Mouse (Mus musculus) layer of hippocampus, postnatal 10 days (tissue): ENCODE data around the gene Traf3. TPM values are rescaled to one million over a fixed set of nuclear protein-coding genes. Genes with fewer than 3 reads are reported as not detected.

Experiments
- DNase-seq, 2 experiments: peaks; one replicate each; pipeline ENCODE4 v3.0.0; 2021; ENCODE audit warnings: low spot score in 2 of 2
- total RNA-seq, 2 experiments: library from RNA; stranded (reverse); gene quantifications; 2 replicates each; pipeline ENCODE4 v1.2.3; 2021

The Traf3 gene
- total RNA-seq, 2 experiments from 2014 or later, result 94.1 to 99.9 TPM

GRCm38 (mm10) chr12:111152981-111153710 lies 13.0 kb upstream of the Traf3 start:
- DNase-seq, result no peak

GRCm38 (mm10) chr12:111153946-111154345 lies 12.2 kb upstream of the Traf3 start:
- DNase-seq, result no peak

GRCm38 (mm10) chr12:111154641-111155040 lies 11.5 kb upstream of the Traf3 start:
- DNase-seq, result no peak

- DNase-seq, result no peak
Observed at GRCm38 (mm10) chr12:111155756-111156155, 10.4 kb upstream of the Traf3 start.

GRCm38 (mm10) chr12:111159659-111160428 lies 6.3 kb upstream of the Traf3 start:
- DNase-seq, result no peak

- DNase-seq, result no peak
Observed at GRCm38 (mm10) chr12:111160871-111161270, 5.3 kb upstream of the Traf3 start.

- DNase-seq, result no peak
Observed at GRCm38 (mm10) chr12:111161943-111162311, 4.2 kb upstream of the Traf3 start.

- peak; percentile 42 to 61 for DNase-seq
Observed at GRCm38 (mm10) chr12:111162312-111163061, 3.7 kb upstream of the Traf3 start.

GRCm38 (mm10) chr12:111164310-111164751 lies 1.8 kb upstream of the Traf3 start:
- DNase-seq, result peak; percentile 89 to 91

GRCm38 (mm10) chr12:111165146-111165812 lies 891 bp upstream of the Traf3 start:
- DNase-seq, result peak; percentile 40 to 51

GRCm38 (mm10) chr12:111166681-111167289 lies 615 bp downstream of the Traf3 start:
- peak in 1 of 2 experiments; percentile 57 for DNase-seq

GRCm38 (mm10) chr12:111168891-111169290 lies 2.7 kb downstream of the Traf3 start:
- DNase-seq, result no peak

- no peak for DNase-seq
Observed at GRCm38 (mm10) chr12:111178772-111179171, 12.6 kb downstream of the Traf3 start.

GRCm38 (mm10) chr12:111181848-111182247 lies 15.7 kb downstream of the Traf3 start:
- DNase-seq, result no peak

- DNase-seq, result no peak
Observed at GRCm38 (mm10) chr12:111182378-111182777, 16.2 kb downstream of the Traf3 start.

- no peak for DNase-seq
Observed at GRCm38 (mm10) chr12:111184476-111184875, 18.3 kb downstream of the Traf3 start, which contains the start of gene 4930595D18Rik. 4930595D18Rik (minus strand) TSS chr12:111184491.

- no peak for DNase-seq
Observed at GRCm38 (mm10) chr12:111186986-111187385, 20.8 kb downstream of the Traf3 start.

- DNase-seq, result no peak
Observed at GRCm38 (mm10) chr12:111188295-111188694, 22.1 kb downstream of the Traf3 start.

- DNase-seq, result no peak
Observed at GRCm38 (mm10) chr12:111190355-111190754, 24.2 kb downstream of the Traf3 start.

- no peak for DNase-seq
Observed at GRCm38 (mm10) chr12:111190891-111191290, 24.7 kb downstream of the Traf3 start.

- no peak for DNase-seq
Observed at GRCm38 (mm10) chr12:111192777-111193176, 26.6 kb downstream of the Traf3 start.
